Mouse (Mus musculus) kidney, postnatal 4 days (tissue): ENCODE data around the gene Mesd.
"Not testable (repeated sequence)": the region's sequence is repeated elsewhere in the genome, so short reads cannot be mapped to it uniquely, and the experiment has no call there.

ENCODE experiments used
- DNase-seq, 2 experiments: peaks; one replicate each; pipeline ENCODE4 v3.0.0; 2021; ENCODE audit warnings: mixed read lengths in 2 of 2

The Mesd gene

GRCm38 (mm10) chr7:83882150-83882632 lies 2.1 kb upstream of the Mesd start:
- DNase-seq = peak in 1 of 2 experiments; percentile 8

DNA sequence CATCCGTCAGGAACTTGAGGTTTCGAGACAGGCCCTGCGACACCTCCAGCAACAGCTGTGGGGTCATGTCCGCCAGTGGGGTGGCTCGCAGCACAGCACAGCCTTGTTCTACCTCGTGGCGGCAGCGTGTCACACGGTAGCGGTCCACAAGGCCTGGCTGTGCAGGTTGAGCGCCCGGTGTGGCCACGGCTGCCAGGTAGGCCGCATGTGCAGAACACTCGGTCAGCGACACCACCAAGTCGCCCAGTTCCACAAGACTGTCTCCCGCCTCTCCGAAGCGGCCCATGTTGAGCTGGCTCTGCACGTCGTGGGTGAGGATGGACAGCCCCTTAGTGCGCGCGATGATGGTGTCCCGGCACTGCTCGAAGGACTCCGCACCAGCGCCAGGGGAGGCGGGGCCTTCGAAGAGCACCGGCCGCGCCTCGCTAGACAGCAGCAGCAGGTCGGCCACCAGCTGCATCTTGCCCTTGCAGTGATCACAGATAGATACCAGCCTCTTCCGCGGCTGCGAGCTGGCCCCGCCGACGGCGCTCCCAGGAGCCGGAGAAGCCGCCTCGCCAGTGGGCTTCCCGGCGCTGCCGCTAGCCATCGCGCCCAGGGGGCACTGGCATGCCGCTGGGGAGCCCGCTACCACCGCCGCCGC lies 1.5 kb upstream of the Mesd start:
- peak; percentile 67 to 81 for DNase-seq

DNA sequence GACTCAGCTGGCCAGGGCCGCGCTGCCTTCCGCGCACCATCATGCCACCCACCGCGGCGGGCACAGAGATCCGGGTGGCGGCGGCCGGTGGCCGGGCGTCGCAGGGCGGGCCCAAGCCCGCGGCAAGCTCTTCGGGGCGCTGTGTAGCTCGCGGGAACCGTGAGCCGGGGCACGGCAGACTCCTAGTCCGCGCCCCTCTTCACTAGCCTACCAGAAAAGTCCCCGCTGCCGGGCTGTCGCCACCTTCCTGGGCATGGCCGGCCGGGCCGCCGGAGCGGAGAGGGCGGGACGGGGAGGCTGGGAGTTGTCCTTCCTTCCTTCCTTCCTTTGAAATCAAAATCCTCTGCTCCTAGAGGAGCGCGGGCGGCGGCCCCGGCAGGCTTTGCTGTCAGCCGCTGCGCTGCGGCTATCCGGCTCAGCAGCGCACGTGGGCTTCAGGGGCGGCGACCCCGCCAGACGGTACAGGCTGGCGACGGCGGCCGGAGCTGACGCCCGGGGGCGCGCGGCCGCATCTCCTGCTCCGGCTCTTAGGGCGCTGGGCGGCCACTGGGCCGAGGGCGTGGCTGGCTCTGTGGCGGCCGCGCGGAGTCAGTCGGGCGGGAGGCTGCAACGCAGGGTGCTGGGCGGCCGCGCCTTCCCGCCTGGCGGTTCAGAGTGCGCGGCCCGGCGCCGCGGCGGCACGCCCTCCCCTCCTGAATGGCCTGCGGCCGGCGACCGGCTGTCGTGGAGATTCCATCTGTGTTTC lies 818 bp upstream of the Mesd start:
- DNase-seq = peak; percentile 80 to 89

- peak in 1 of 2 experiments; percentile 10 for DNase-seq
These were observed 761 bp downstream of the Mesd start for GRCm38 (mm10) chr7:83884921-83885532.

- DNase-seq = no peak
These were observed 1.6 kb downstream of the Mesd start for GRCm38 (mm10) chr7:83885835-83886234.

GRCm38 (mm10) chr7:83886366-83887129 lies 2.3 kb downstream of the Mesd start:
- peak; percentile 22 to 45 for DNase-seq

GRCm38 (mm10) chr7:83889383-83889782 lies 5.1 kb downstream of the Mesd start:
- peak; percentile 29 to 42 for DNase-seq

- not testable (repeated sequence) for DNase-seq
These were observed 5.7 kb downstream of the Mesd start for GRCm38 (mm10) chr7:83889946-83890345.

DNA sequence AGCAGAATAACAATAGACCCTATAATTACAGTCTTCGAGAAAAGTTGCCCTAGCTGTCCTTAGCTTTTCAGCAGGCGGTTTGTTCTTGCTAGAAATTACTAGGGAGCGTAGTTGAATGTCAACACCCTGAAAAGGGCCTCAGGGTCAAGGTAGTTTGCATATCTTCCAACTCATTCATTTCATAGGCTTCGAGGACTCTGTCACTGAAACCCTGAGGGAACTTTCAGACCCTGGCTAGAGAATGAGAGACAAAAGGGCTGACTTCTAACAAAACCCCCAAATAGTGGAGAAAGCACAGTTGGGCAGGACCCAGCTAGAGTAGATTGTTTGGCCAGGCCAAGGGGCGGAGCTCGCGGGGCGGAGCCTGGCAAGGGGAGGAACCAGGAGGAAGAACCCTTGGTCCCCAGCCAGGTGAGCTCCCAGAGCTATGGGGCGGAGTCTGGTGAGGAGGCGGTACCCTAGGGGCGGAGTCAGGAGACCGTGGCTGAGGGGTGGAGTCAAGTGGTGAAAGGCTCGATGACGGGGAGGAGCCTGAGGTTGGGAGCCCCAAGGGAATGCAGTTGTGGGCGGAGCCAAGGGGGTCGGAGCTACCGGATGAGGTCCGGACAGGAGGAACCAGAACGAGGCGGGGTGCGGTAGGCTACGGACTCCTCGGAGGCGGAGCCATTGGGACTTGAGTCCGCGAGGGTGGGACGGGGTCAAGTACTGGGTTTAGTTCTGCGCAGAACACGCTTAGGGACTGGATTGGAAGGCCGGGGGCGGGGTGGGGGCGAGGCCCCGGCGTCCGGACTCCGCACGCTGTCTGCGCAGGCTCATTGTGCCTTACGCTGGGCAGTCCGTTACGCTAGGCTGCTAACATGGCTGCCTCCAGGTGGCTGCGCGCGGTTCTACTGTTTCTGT lies 7.4 kb downstream of the Mesd start:
- peak; percentile 100 for DNase-seq

- DNase-seq = no peak
These were observed 8.0 kb downstream of the Mesd start for GRCm38 (mm10) chr7:83892333-83892669.

DNA sequence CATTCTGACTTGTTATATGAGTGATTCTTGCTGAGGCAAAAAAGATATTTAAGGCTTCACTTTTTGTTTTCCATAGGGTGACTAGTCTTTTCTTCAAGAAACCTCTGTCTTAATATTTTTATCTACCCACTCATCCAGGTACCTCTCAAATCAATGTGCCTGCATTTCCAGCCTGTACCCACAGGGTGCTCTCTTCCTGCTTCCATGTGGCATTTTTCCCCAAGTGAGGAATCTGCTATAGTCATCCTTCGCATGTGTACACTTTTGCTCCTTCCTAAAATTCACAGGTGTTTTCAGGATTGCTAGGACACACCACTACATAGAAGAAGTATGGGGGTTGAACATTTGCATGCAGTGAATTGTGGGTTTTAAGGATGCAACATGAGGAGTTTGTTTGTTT lies 10.1 kb downstream of the Mesd start:
- no peak for DNase-seq

- no peak for DNase-seq
These were observed 11.9 kb downstream of the Mesd start for GRCm38 (mm10) chr7:83896077-83896740.

DNA sequence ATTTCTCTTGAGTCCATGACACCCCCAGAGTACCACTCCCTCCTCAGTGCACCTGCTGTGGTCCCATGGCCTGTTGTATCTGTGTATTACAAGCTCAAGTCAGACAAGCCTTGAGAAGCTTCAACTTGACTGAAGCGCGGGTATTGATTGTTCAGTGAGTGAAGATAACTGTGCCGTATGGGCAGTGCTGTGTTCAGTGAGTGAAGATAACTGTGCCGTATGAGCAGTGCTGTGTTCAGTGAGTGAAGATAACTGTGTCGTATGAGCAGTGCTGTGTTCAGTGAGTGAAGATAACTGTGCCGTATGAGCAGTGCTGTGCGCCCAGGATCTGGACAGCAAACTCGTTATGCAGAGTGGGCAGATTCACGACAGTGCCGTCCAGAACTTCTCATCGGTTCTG lies 14.0 kb downstream of the Mesd start:
- no peak for DNase-seq

GRCm38 (mm10) chr7:83900519-83900918 lies 16.3 kb downstream of the Mesd start:
- DNase-seq = no peak

DNA sequence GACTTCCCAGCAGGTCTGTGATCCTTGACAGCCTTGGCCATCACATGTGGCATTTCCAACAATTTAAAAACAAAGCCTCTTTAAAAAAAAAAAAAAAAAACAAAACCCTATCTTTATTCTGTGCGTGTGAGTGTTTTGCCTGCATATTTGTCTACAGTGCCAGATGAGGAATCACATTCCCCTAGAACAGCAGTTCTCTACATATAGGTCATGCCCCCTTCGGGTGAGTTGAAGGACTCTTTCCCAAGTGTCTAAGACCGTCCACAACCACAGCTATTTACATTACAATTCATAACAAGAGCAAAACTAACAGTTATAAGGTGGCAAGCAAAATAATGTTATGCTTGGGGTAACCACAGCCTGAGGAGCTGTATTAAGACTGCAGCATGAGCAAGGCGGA lies 17.2 kb downstream of the Mesd start:
- no peak for DNase-seq

DNA sequence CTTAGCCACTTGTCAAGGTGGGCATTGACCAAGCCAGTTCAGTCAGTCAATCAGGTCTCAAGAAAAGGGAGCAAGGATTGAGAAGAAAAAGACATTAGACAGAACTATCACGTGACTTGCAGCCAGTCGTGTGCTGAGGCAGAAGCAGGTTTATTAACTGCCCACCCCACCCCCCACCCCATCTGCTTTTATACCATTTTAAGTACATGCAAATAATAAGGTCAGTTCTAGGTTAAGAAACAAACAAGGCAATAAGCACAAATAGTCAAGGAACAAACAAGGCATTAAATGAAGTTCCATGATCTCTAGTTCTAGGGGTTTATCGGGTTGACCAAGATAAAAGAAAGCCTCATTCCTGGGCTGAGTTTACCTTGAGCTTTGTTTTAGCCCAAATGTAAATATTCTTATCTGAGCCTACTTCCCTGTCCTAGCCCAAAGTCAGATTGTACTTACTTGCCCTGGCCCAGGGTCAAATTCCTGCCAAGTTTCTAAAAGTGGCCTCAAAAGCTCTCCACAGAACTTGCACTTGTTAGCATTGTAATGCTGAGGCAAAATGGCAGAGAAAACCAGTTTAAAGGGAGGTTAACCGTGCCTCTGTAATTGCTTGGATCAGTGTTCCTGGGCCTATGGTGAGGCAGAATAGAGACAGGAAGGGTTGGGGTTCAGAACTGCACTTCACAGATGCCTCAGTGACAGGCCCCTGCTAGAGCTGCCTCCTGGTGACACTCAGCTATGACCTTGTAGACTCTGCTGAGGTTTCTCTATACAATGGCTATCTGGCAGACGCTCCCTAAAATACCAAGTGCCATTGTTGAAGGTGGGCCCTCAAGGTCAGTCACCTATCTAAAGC lies 18.3 kb downstream of the Mesd start:
- no peak for DNase-seq

DNA sequence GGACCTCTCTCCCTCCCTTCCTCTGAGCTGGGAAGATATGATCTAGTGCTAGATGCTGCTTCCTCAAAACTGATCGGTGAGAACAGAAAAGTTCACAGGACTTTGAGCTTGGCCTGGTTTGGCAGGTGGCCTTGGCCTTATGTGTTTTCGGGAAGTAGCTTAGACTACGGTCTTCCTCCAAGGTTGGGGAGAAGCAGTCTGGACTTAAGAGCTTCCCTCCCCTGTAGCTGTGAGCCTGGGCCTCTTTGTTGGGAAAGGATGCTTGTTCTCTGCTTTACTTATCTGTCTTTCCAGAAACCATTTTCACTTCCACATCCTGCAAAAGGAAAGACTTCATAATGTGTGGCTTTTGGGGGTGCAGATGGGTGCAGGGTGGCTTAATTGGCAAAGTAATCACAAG lies 20.6 kb downstream of the Mesd start:
- DNase-seq = no peak

GRCm38 (mm10) chr7:83911909-83912308 lies 27.6 kb downstream of the Mesd start:
- no peak for DNase-seq

DNA sequence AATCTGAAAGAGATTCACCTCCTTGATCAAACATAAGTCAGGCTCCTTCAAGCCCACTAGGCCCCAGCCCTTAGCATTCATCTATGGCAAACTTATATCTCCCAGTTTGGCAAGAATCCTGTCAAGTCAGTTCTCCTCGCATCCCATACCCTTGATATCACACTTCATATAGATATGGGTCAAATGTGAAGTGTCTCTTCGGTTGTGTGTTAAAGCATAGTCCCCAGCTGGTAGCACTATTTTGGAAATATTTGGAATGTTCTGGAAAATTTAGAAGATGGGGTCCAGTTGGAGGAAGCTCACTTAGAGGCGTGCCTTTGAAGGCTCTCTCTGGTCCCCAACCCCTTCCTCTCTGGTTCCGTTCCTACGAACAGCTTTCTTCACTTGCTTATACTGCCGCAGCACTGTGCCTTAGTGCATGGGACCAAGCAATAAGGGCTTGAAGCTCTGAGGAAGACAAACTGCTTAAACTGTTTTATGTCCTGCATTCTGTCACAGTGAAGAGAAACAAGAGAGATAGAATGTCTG lies 29.2 kb downstream of the Mesd start:
- DNase-seq = no peak

DNA sequence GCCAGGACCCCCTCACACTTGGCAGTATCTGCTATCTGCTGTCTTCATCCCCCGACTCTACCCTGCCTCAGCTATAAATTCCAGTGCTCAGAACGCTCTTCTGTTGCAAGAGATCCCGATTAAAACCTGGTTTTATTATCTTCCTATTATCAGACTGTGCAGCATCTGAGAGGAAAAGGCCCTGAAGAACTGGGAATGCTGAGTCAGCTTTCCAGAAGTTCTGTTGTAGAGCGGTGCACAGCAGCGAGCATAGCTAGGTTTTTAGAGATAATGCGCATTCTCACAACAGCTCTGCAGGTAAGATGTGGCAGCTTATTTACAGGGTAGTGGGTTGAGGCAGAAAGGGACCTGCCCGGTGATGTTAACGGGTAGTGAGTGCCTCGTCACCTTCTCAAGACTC lies 29.7 kb downstream of the Mesd start:
- DNase-seq = no peak
